17 mouse cellular contexts compared by ENCODE assay signal in genomic region chr9:66632441-66632840, GRCm38 (mm10). TPM values are rescaled to one million over a fixed set of nuclear protein-coding genes. Genes with fewer than 3 reads are reported as not detected.
DNase-seq lines count a peak whose midpoint lies in the region; TF ChIP-seq lines count a peak whose summit lies in the region.
"Had no signal": no experiment of that assay in that cellular context is flagged by ENCODE, and none has a peak within 500 bp of the region (broad histone marks: within the 10 kb centered on the region; RNA-seq: fewer than 3 reads in every experiment).

No protein-coding gene starts in this region.

- H3K27me3 ChIP-seq in thymus, adult 2 months (ENCODE audit: control insufficient read depth, insufficient read depth, low read length): no peaks in the 10 kb centered on the region
- no peaks in the 10 kb centered on the region for H3K27me3 ChIP-seq in splenic B cell, adult 2 months (ENCODE audit: control insufficient read depth, insufficient read depth, low read length, poor library complexity, severe bottlenecking)
- H3K27me3 ChIP-seq: heart, embryonic 15.5 days; midbrain, embryonic 12.5 days had no signal

- H3K36me3 ChIP-seq in thymus, adult 2 months (ENCODE audit: control insufficient read depth, insufficient read depth, low read length): no peaks in the 10 kb centered on the region
- H3K36me3 ChIP-seq in ES-E14 (ENCODE audit: control insufficient read depth, insufficient read depth, low read length, poor library complexity, severe bottlenecking): no peaks in the 10 kb centered on the region
- no peaks in the 10 kb centered on the region for H3K36me3 ChIP-seq in splenic B cell, adult 2 months (ENCODE audit: control insufficient read depth, insufficient read depth, low read length, poor library complexity, severe bottlenecking)
- H3K36me3 ChIP-seq: heart, embryonic 15.5 days; hindbrain, embryonic 10.5 days; midbrain, embryonic 12.5 days had no signal

- peaks cover 8% of the 10 kb centered on the region for H3K4me1 ChIP-seq in thymus, adult 2 months (replicated peaks; ENCODE audit: control insufficient read depth, insufficient read depth, low read length)
- peaks cover 3 to 15% of the 10 kb centered on the region in 2 experiments; a peak in 3 of 4 replicates for H3K4me1 ChIP-seq in ES-E14 (ENCODE audit: control insufficient read depth in 2 of 2, insufficient read depth in 2 of 2, low read length in 2 of 2, poor library complexity in 1 of 2)

- no peak for TF ChIP-seq POLR2A in thymus, adult 2 months (IDR thresholded peaks at IDR 0.05; ENCODE audit: control insufficient read depth, extremely low read depth, insufficient read depth, low read length, poor library complexity)

- no peak overlapping the region for H3K4me3 ChIP-seq in thymus, adult 2 months (ENCODE audit: control insufficient read depth, insufficient read depth, low read length)
- H3K4me3 ChIP-seq in ES-E14 (ENCODE audit: insufficient read depth in 1 of 2, low read depth in 1 of 2, low read length in 2 of 2, poor library complexity in 1 of 2, severe bottlenecking in 1 of 2): no peak overlapping the region
- H3K4me3 ChIP-seq: heart, embryonic 15.5 days; hindbrain, embryonic 10.5 days; midbrain, embryonic 12.5 days had no signal

- in situ Hi-C loops in ES-E14 (cut with MboI; ENCODE audit: low sequenced_read_pairs in 2 of 2, unreplicated experiment in 2 of 2): no loop called here

- DNase-seq in thymus, adult 2 months: peak; percentile 55
- no peak for DNase-seq in thymus, adult 18-20 months
- no peak for DNase-seq in ES-E14 (ENCODE audit: low read depth, low spot score)
- peak; percentile 32 for DNase-seq in splenic B cell, adult 2 months (ENCODE audit: low read depth, low spot score)
- DNase-seq in thymus, postnatal 4 days: peak; percentile 62
- no peak for DNase-seq in embryo, embryonic 10.5 days (ENCODE audit: low spot score)
- no peak for DNase-seq in layer of hippocampus, adult 9-11 months
- no peak for DNase-seq in heart, postnatal 36 days
- DNase-seq: adrenal gland, postnatal 36 days; B cell, adult 2 months; cerebellum, adult 9-11 months; layer of hippocampus, postnatal 36 days; lung, adult 18-20 months; lung, postnatal 10 days had no signal

- TF ChIP-seq CTCF in thymus, adult 2 months (IDR thresholded peaks at IDR 0.05; ENCODE audit: borderline replicate concordance, control insufficient read depth, extremely low read depth, insufficient read depth, low read length, poor library complexity): no peak

- intact Hi-C loops in heart, postnatal 36 days (cut with DNase I): no loop called here

- H3K27ac ChIP-seq in thymus, adult 2 months (ENCODE audit: control insufficient read depth, insufficient read depth, low read length): no peak overlapping the region
- H3K27ac ChIP-seq in ES-E14 (ENCODE audit: insufficient read depth, low read depth, low read length, poor library complexity, severe bottlenecking): no peak overlapping the region
- H3K27ac ChIP-seq: heart, embryonic 15.5 days; hindbrain, embryonic 10.5 days; midbrain, embryonic 12.5 days had no signal

- no peak overlapping the region for H3K9ac ChIP-seq in ES-E14 (ENCODE audit: insufficient read depth, low read depth, low read length, poor library complexity, severe bottlenecking)
- H3K9ac ChIP-seq: heart, embryonic 15.5 days; midbrain, embryonic 12.5 days had no signal

- no peaks in the 10 kb centered on the region for H3K9me3 ChIP-seq in ES-E14 (ENCODE audit: control insufficient read depth, insufficient read depth, low read depth, low read length)
- H3K9me3 ChIP-seq: heart, embryonic 15.5 days; hindbrain, embryonic 10.5 days; midbrain, embryonic 12.5 days had no signal

- 90% methylated on average over 1 of the region's 1 CpGs for WGBS in thymus, adult 2 months

TF ChIP-seq in ES-E14, 5 proteins besides CTCF, POLR2A, EP300 and RAD21:
- no peak for TF ChIP-seq MAFK (IDR thresholded peaks at IDR 0.05; ENCODE audit: insufficient read depth, low read depth, low read length)
- TF ChIP-seq ZNF384 (IDR thresholded peaks at IDR 0.05; ENCODE audit: low read depth, low read length): peak; percentile 54; the same call in 1 of the 2 replicates
TF ChIP-seq in ES-E14: peak in this region for 1.

RNA-seq across cellular contexts. Expression of gene Usp3, which starts 39.5 kb away (rescaled TPM):
- 66.1 and 70.5 TPM in 2 replicates for polyA plus RNA-seq in thymus, adult 2 months (2012; rRNA removed)
- 11.9 and 12.4 TPM in 2 replicates for total RNA-seq in ES-E14 (2012; rRNA removed)
- 10 to 100 TPM; 22.1 to 30.2 TPM for total RNA-seq in heart, postnatal 36 days (2021)

Comparison
In these comparisons a context has a peak if more than half of its experiments do, and no peak if none do; other contexts are left out.
1. DNase-seq: peak in thymus, adult 2 months (single experiment), splenic B cell, adult 2 months (single experiment) and thymus, postnatal 4 days (single experiment); none in thymus, adult 18-20 months (0 of 2), ES-E14 (single experiment), embryo, embryonic 10.5 days (single experiment), layer of hippocampus, adult 9-11 months (single experiment) and heart, postnatal 36 days (0 of 2).